8 mouse cellular contexts compared by ENCODE assay signal in the genomic region with DNA sequence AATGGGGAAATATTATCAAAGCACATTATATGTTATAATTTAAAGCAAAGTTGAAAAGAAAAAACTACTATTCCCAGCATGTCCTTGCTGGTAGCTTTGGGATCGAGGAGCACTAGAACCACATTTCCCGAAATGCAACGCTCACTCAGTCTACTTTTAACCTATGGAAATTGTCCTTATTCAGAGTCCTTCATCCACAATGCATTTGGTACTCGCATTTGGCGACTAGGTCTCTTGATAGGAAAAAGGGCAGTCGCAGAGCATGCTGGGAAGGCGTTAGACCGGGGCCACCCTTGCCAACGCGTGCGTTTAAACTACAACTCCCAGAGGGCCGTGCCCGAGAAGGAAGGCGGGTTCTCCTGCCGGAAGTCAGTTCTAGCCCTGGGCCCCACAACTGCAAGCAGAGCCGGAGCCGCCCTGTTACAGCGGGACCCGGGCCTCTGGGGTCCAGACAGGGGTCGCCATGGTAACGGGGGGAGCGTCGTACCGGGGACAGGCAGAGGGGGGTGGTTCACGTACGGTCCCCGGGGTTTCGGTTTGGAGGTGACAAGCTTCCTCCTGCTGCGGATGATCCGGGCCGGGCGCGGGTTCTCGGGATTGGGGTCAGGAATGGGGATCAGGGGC. TPM values are rescaled to one million over a fixed set of nuclear protein-coding genes. Genes with fewer than 3 reads are reported as not detected.
DNase-seq lines count a peak whose midpoint lies in the region; ATAC-seq and TF ChIP-seq lines count a peak whose summit lies in the region.

A gene (plus strand): TSS at position 338 of the 624 bp plus-strand sequence.

- peaks cover 0 to 14% of the 10 kb centered on the region in 2 experiments; a peak in 2 of 4 replicates for H3K4me1 ChIP-seq in MEL (ENCODE audit: control insufficient read depth in 1 of 2, insufficient read depth in 2 of 2, low read length in 2 of 2)
- H3K4me1 ChIP-seq in cerebellum, adult 2 months (ENCODE audit: control insufficient read depth, insufficient read depth, low read length), result peaks cover 16% of the 10 kb centered on the region
- H3K4me1 ChIP-seq in forebrain, postnatal 0 days (ENCODE audit: insufficient read depth), result peaks cover 6% of the 10 kb centered on the region
- H3K4me1 ChIP-seq in lung, embryonic 15.5 days, result peaks cover 17% of the 10 kb centered on the region

- no peaks in the 10 kb centered on the region for H3K9me3 ChIP-seq in MEL (replicated peaks; ENCODE audit: insufficient read depth, low read length)
- H3K9me3 ChIP-seq in forebrain, postnatal 0 days (ENCODE audit: low read length), result no peaks in the 10 kb centered on the region
- no peaks in the 10 kb centered on the region for H3K9me3 ChIP-seq in lung, embryonic 15.5 days

- WGBS in cerebellum, adult 2 months, result 1% methylated on average over 34 of the region's 34 CpGs
- WGBS in forebrain, postnatal 0 days, result under 1% methylated on average over 34 of the region's 34 CpGs
- under 1% methylated on average over 34 of the region's 34 CpGs for WGBS in lung, embryonic 15.5 days

- no peaks in the 10 kb centered on the region for H3K27me3 ChIP-seq in MEL (ENCODE audit: control insufficient read depth in 1 of 2, insufficient read depth in 2 of 2, low read length in 2 of 2)
- H3K27me3 ChIP-seq in cerebellum, adult 2 months (ENCODE audit: control insufficient read depth, insufficient read depth, low read length), result no peaks in the 10 kb centered on the region
- no peaks in the 10 kb centered on the region for H3K27me3 ChIP-seq in forebrain, postnatal 0 days (ENCODE audit: insufficient read depth, low read length)
- H3K27me3 ChIP-seq in lung, embryonic 15.5 days, result no peaks in the 10 kb centered on the region

- DNase-seq in MEL (ENCODE audit: low read depth, low spot score), result peak; percentile 99
- DNase-seq in cerebellum, adult 2 months, result peak; percentile 98 to 99
- DNase-seq in forebrain, postnatal 0 days, result peak; percentile 99
- peak; percentile 97 for DNase-seq in heart, postnatal 4 days
- peak; percentile 98 to 99 for DNase-seq in layer of hippocampus, adult 8-10 months (ENCODE audit: low spot score in 2 of 2)
- peak; percentile 96 for DNase-seq in ovary, adult 18-20 months (ENCODE audit: low spot score)
- peak; percentile 98 for DNase-seq in thymus, postnatal 0 days (ENCODE audit: low spot score)

- peak within 1 kb of the TSS; percentile 90 for H3K4me2 ChIP-seq in forebrain, postnatal 0 days (ENCODE audit: low read depth)
- H3K4me2 ChIP-seq in lung, embryonic 15.5 days, result peak within 1 kb of the TSS; percentile 87

- ATAC-seq in forebrain, postnatal 0 days, result peak; percentile 99
- peak; percentile 97 for ATAC-seq in lung, embryonic 15.5 days (ENCODE audit: borderline replicate concordance, extremely low read depth, low FRiP score, low TSS enrichment)

- TF ChIP-seq POLR2A in MEL (IDR thresholded peaks at IDR 0.05; ENCODE audit: control insufficient read depth in 1 of 2, insufficient read depth in 1 of 2, low read depth in 1 of 2, low read length in 2 of 2, poor library complexity in 1 of 2), result peak; percentile 62 to 72; a peak in 3 of 4 replicates
- peak; percentile 64; the same call in 1 of the 2 replicates for TF ChIP-seq POLR2A in cerebellum, adult 2 months (IDR thresholded peaks at IDR 0.05; ENCODE audit: borderline replicate concordance, insufficient read depth, low read length)

- TF ChIP-seq EP300 in MEL (IDR thresholded peaks at IDR 0.05; ENCODE audit: low read depth in 1 of 2, low read length in 2 of 2), result no peak

- peak within 1 kb of the TSS; percentile 91 for H3K4me3 ChIP-seq in MEL (ENCODE audit: control insufficient read depth in 1 of 2, insufficient read depth in 1 of 2, low read depth in 2 of 2, low read length in 2 of 2)
- H3K4me3 ChIP-seq in cerebellum, adult 2 months (replicated peaks; ENCODE audit: insufficient read depth, low read depth, low read length), result peak within 1 kb of the TSS; percentile 95
- peak within 1 kb of the TSS; percentile 64 for H3K4me3 ChIP-seq in forebrain, postnatal 0 days (ENCODE audit: low read depth, low read length)
- peak within 1 kb of the TSS; percentile 98 for H3K4me3 ChIP-seq in lung, embryonic 15.5 days

- peaks cover 23% of the 10 kb centered on the region for H3K79me2 ChIP-seq in MEL (ENCODE audit: control insufficient read depth, insufficient read depth, low read length, poor library complexity)

- H3K36me3 ChIP-seq in MEL (ENCODE audit: control insufficient read depth in 1 of 2, insufficient read depth in 2 of 2, low read length in 2 of 2), result peaks cover 0 to 6% of the 10 kb centered on the region in 2 experiments; a peak in 2 of 4 replicates
- H3K36me3 ChIP-seq in forebrain, postnatal 0 days (ENCODE audit: insufficient read depth), result peaks cover 3% of the 10 kb centered on the region
- peaks cover 8% of the 10 kb centered on the region for H3K36me3 ChIP-seq in lung, embryonic 15.5 days

- H3K27ac ChIP-seq in MEL (ENCODE audit: control insufficient read depth, low read depth, low read length), result no peak within 1 kb of the TSS
- peak within 1 kb of the TSS; percentile 39; the same call in 1 of the 2 replicates for H3K27ac ChIP-seq in cerebellum, adult 2 months (ENCODE audit: insufficient read depth, low read length)
- H3K27ac ChIP-seq in forebrain, postnatal 0 days (ENCODE audit: low read depth, low read length), result peak within 1 kb of the TSS; percentile 52; the same call in 1 of the 2 replicates
- peak within 1 kb of the TSS; percentile 46 for H3K27ac ChIP-seq in lung, embryonic 15.5 days

- no peak for TF ChIP-seq RAD21 in MEL (IDR thresholded peaks at IDR 0.05; ENCODE audit: low read depth, low read length)

- no peak for TF ChIP-seq CTCF in MEL (IDR thresholded peaks at IDR 0.05 in 2 of 3, conservative IDR thresholded peaks at IDR 0.05 in 1 of 3; ENCODE audit: control insufficient read depth in 1 of 3, insufficient read depth in 1 of 3, low read depth in 2 of 3, low read length in 3 of 3, poor library complexity in 1 of 3, severe bottlenecking in 1 of 3)
- no peak for TF ChIP-seq CTCF in cerebellum, adult 2 months (IDR thresholded peaks at IDR 0.05; ENCODE audit: borderline replicate concordance, insufficient read depth, low read depth, low read length)
- no peak for TF ChIP-seq CTCF in forebrain, postnatal 0 days (IDR thresholded peaks at IDR 0.05; ENCODE audit: low read depth)

- peak within 1 kb of the TSS; percentile 90 for H3K9ac ChIP-seq in MEL (ENCODE audit: control insufficient read depth, low read depth, low read length, poor library complexity, severe bottlenecking)
- peak within 1 kb of the TSS; percentile 92 for H3K9ac ChIP-seq in forebrain, postnatal 0 days
- peak within 1 kb of the TSS; percentile 94 for H3K9ac ChIP-seq in lung, embryonic 15.5 days

TF ChIP-seq in MEL, 35 proteins besides CTCF, POLR2A, EP300 and RAD21:
- TF ChIP-seq MXI1 (IDR thresholded peaks at IDR 0.05; ENCODE audit: low read depth, low read length), result peak; percentile 61; the same call in 1 of the 2 replicates
- peak; percentile 93 for TF ChIP-seq MYC (IDR thresholded peaks at IDR 0.05; ENCODE audit: low read depth, low read length)
- peak; percentile 6; the same call in 1 of the 2 replicates for TF ChIP-seq TCF12 (IDR thresholded peaks at IDR 0.05; ENCODE audit: low read depth, low read length)
- TF ChIP-seq GABPA (IDR thresholded peaks at IDR 0.05; ENCODE audit: low read depth, low read length), result no peak; the same call in 1 of the 2 replicates
- peak; percentile 100 for TF ChIP-seq KAT2A (conservative IDR thresholded peaks at IDR 0.05; ENCODE audit: low read depth, low read length)
- TF ChIP-seq ELF1 (IDR thresholded peaks at IDR 0.05; ENCODE audit: low read depth, low read length), result peak; percentile 87
- peak; percentile 90 for TF ChIP-seq CHD2 (IDR thresholded peaks at IDR 0.05; ENCODE audit: low read length)
- no peak for TF ChIP-seq E2F4 (IDR thresholded peaks at IDR 0.05; ENCODE audit: borderline replicate concordance, low read depth, low read length)
- peak; percentile 96 for TF ChIP-seq SIN3A (IDR thresholded peaks at IDR 0.05; ENCODE audit: low read length)
- no peak for TF ChIP-seq USF1 (IDR thresholded peaks at IDR 0.05; ENCODE audit: low read depth, low read length)
- no peak for TF ChIP-seq JUND (IDR thresholded peaks at IDR 0.05; ENCODE audit: low read depth, low read length)
- no peak for TF ChIP-seq MYB (IDR thresholded peaks at IDR 0.05; ENCODE audit: low read depth, low read length)
- no peak for TF ChIP-seq MAFK (IDR thresholded peaks at IDR 0.05; ENCODE audit: borderline replicate concordance, low read depth, low read length)
- peak; percentile 69; the same call in 1 of the 2 replicates for TF ChIP-seq TBP (IDR thresholded peaks at IDR 0.05; ENCODE audit: low read depth, low read length)
- TF ChIP-seq NELFE (IDR thresholded peaks at IDR 0.05; ENCODE audit: low read depth, low read length), result peak; percentile 73
- no peak for TF ChIP-seq MEF2A (IDR thresholded peaks at IDR 0.05; ENCODE audit: extremely low read depth, insufficient replicate concordance, low read depth, low read length, poor library complexity, severe bottlenecking)
- TF ChIP-seq RCOR1 (IDR thresholded peaks at IDR 0.05; ENCODE audit: low read depth, low read length), result no peak
- no peak for TF ChIP-seq UBTF (IDR thresholded peaks at IDR 0.05; ENCODE audit: borderline replicate concordance, insufficient read depth, low read depth, low read length)
- peak; percentile 39; the same call in 1 of the 2 replicates for TF ChIP-seq NRF1 (IDR thresholded peaks at IDR 0.05; ENCODE audit: insufficient read depth, low read depth, low read length, poor library complexity, severe bottlenecking)
- 0 out of 2 replicates have a peak, but pooled peaks have one; percentile 31 for TF ChIP-seq GATA1 (IDR thresholded peaks at IDR 0.05; ENCODE audit: low read depth, low read length)
- no peak for TF ChIP-seq ZNF384 (IDR thresholded peaks at IDR 0.05; ENCODE audit: low read depth, low read length)
- TF ChIP-seq POLR2AphosphoS2 (IDR thresholded peaks at IDR 0.05; ENCODE audit: low read length), result peak; percentile 33; the same call in 1 of the 2 replicates
- peak; percentile 98 for TF ChIP-seq HCFC1 (IDR thresholded peaks at IDR 0.05; ENCODE audit: low read depth, low read length)

RNA-seq across cellular contexts. Expression of the gene that starts here (rescaled TPM):
- total RNA-seq in MEL (2012; rRNA removed), result 279 and 288 TPM in 2 replicates
- polyA plus RNA-seq in MEL (2012; ENCODE audit: insufficient read depth in 1 of 2, insufficient read length in 2 of 2, low read depth in 1 of 2, low replicate concordance in 2 of 2, missing spikeins in 1 of 2), result 100 to 1,000 TPM in 1 of 2 experiments, not detected in 1; 297 TPM
- polyA plus RNA-seq in cerebellum, adult 2 months (2012; rRNA removed), result 424 and 454 TPM in 2 replicates
- 519 and 565 TPM in 2 replicates for total RNA-seq in forebrain, postnatal 0 days (2014; rRNA removed)
- 566 and 578 TPM in 2 replicates for polyA plus RNA-seq in forebrain, postnatal 0 days (2015; fragmentation: Nextera tagmentation; extraction: Ambion mirVana)
- total RNA-seq in heart, postnatal 4 days (2021), result 100 to 1,000 TPM; 127 to 129 TPM
- total RNA-seq in layer of hippocampus, adult 8-10 months (2022), result 100 to 1,000 TPM; 243 to 255 (median 246) TPM
- 280 and 291 TPM in 2 replicates for polyA plus RNA-seq in lung, embryonic 15.5 days (2015; fragmentation: Nextera tagmentation; extraction: Ambion mirVana)
- 326 and 329 TPM in 2 replicates for polyA plus RNA-seq in thymus, postnatal 0 days (2015; fragmentation: Nextera tagmentation; extraction: Ambion mirVana)
